Mouse (Mus musculus): Measurements from ENCODE around the gene Otud7b. TPM values are rescaled to one million over a fixed set of nuclear protein-coding genes. Genes with fewer than 3 reads are reported as not detected.
A peak's percentile ranks its signal among the peaks of the same experiment; 100 is the strongest.

Gene Otud7b
- polyA plus RNA-seq, 1 experiment: 11.6 TPM

GRCm38 (mm10) chr3:96091966-96092365 is 12.4 kb upstream of the Otud7b start:
- Histone ChIP-seq H3K4me3 (ENCODE audit: control insufficient read depth, insufficient read depth, low read length) (no peak overlapping the region), H3K27ac (ENCODE audit: control insufficient read depth, insufficient read depth, low read length) (no peak overlapping the region), H3K27me3 (ENCODE audit: control insufficient read depth, insufficient read depth, low read length) (no peaks in the 10 kb centered on the region), H3K36me3 (ENCODE audit: control insufficient read depth, insufficient read depth, low read length) (no peaks in the 10 kb centered on the region), H3K4me1 (replicated peaks; ENCODE audit: control insufficient read depth, insufficient read depth, low read length) (no peaks in the 10 kb centered on the region)
- no peak for DNase-seq
- 93% methylated on average over 6 of the region's 6 CpGs for WGBS
- TF ChIP-seq POLR2A (IDR thresholded peaks at IDR 0.05; ENCODE audit: control insufficient read depth, extremely low read depth, insufficient read depth, low read length, poor library complexity): no peak
- no peak for TF ChIP-seq CTCF (IDR thresholded peaks at IDR 0.05; ENCODE audit: borderline replicate concordance, control insufficient read depth, extremely low read depth, insufficient read depth, low read length, poor library complexity)

- no peaks in the 10 kb centered on the region for H3K36me3 ChIP-seq (ENCODE audit: control insufficient read depth, insufficient read depth, low read length)
- no peak for TF ChIP-seq CTCF (IDR thresholded peaks at IDR 0.05; ENCODE audit: borderline replicate concordance, control insufficient read depth, extremely low read depth, insufficient read depth, low read length, poor library complexity)
- TF ChIP-seq POLR2A (IDR thresholded peaks at IDR 0.05; ENCODE audit: control insufficient read depth, extremely low read depth, insufficient read depth, low read length, poor library complexity): no peak
These were observed 10.8 kb upstream of the Otud7b start for GRCm38 (mm10) chr3:96093509-96093908.

GRCm38 (mm10) chr3:96094203-96094602 is 10.1 kb upstream of the Otud7b start:
- H3K4me3 ChIP-seq (ENCODE audit: control insufficient read depth, insufficient read depth, low read length): no peak overlapping the region
- peaks cover 2% of the 10 kb centered on the region; the same call in 1 of the 2 replicates for H3K4me1 ChIP-seq (replicated peaks; ENCODE audit: control insufficient read depth, insufficient read depth, low read length)
- no peak for DNase-seq
- no peak for TF ChIP-seq POLR2A (IDR thresholded peaks at IDR 0.05; ENCODE audit: control insufficient read depth, extremely low read depth, insufficient read depth, low read length, poor library complexity)
- no peak for TF ChIP-seq CTCF (IDR thresholded peaks at IDR 0.05; ENCODE audit: borderline replicate concordance, control insufficient read depth, extremely low read depth, insufficient read depth, low read length, poor library complexity)
- H3K27me3 ChIP-seq (ENCODE audit: control insufficient read depth, insufficient read depth, low read length): no peaks in the 10 kb centered on the region
- H3K27ac ChIP-seq (ENCODE audit: control insufficient read depth, insufficient read depth, low read length): no peak overlapping the region
- 91% methylated on average over 13 of the region's 13 CpGs for WGBS
- no peaks in the 10 kb centered on the region for H3K36me3 ChIP-seq (ENCODE audit: control insufficient read depth, insufficient read depth, low read length)

More at GRCm38 (mm10) chr3:96093509-96093908, 10.8 kb upstream of the Otud7b start:
- WGBS: 89% methylated on average over 13 of the region's 13 CpGs
- Histone ChIP-seq H3K4me1 (replicated peaks; ENCODE audit: control insufficient read depth, insufficient read depth, low read length) (peaks cover 2% of the 10 kb centered on the region; the same call in 1 of the 2 replicates), H3K4me3 (ENCODE audit: control insufficient read depth, insufficient read depth, low read length) (no peak overlapping the region), H3K27me3 (ENCODE audit: control insufficient read depth, insufficient read depth, low read length) (no peaks in the 10 kb centered on the region), H3K27ac (ENCODE audit: control insufficient read depth, insufficient read depth, low read length) (no peak overlapping the region)
- no peak for DNase-seq

- Histone ChIP-seq H3K27ac (ENCODE audit: control insufficient read depth, insufficient read depth, low read length) (no peak overlapping the region), H3K4me1 (replicated peaks; ENCODE audit: control insufficient read depth, insufficient read depth, low read length) (peaks cover 6% of the 10 kb centered on the region), H3K36me3 (ENCODE audit: control insufficient read depth, insufficient read depth, low read length) (no peaks in the 10 kb centered on the region), H3K4me3 (ENCODE audit: control insufficient read depth, insufficient read depth, low read length) (no peak overlapping the region), H3K27me3 (ENCODE audit: control insufficient read depth, insufficient read depth, low read length) (no peaks in the 10 kb centered on the region)
- DNase-seq: no peak
- TF ChIP-seq POLR2A (IDR thresholded peaks at IDR 0.05; ENCODE audit: control insufficient read depth, extremely low read depth, insufficient read depth, low read length, poor library complexity) (no peak), CTCF (IDR thresholded peaks at IDR 0.05; ENCODE audit: borderline replicate concordance, control insufficient read depth, extremely low read depth, insufficient read depth, low read length, poor library complexity) (no peak)
- WGBS: 59% methylated on average over 4 of the region's 4 CpGs
These were observed 6.2 kb upstream of the Otud7b start for GRCm38 (mm10) chr3:96098168-96098567.

- H3K4me3 ChIP-seq (ENCODE audit: control insufficient read depth, insufficient read depth, low read length): no peak overlapping the region
- no peak overlapping the region for H3K27ac ChIP-seq (ENCODE audit: control insufficient read depth, insufficient read depth, low read length)
- H3K36me3 ChIP-seq (ENCODE audit: control insufficient read depth, insufficient read depth, low read length): no peaks in the 10 kb centered on the region
- H3K4me1 ChIP-seq (replicated peaks; ENCODE audit: control insufficient read depth, insufficient read depth, low read length): peaks cover 6% of the 10 kb centered on the region
- DNase-seq: no peak
- no peak for TF ChIP-seq POLR2A (IDR thresholded peaks at IDR 0.05; ENCODE audit: control insufficient read depth, extremely low read depth, insufficient read depth, low read length, poor library complexity)
- no peak for TF ChIP-seq CTCF (IDR thresholded peaks at IDR 0.05; ENCODE audit: borderline replicate concordance, control insufficient read depth, extremely low read depth, insufficient read depth, low read length, poor library complexity)
- no peaks in the 10 kb centered on the region for H3K27me3 ChIP-seq (ENCODE audit: control insufficient read depth, insufficient read depth, low read length)
- WGBS: 69% methylated on average over 7 of the region's 7 CpGs
These were observed 5.6 kb upstream of the Otud7b start for GRCm38 (mm10) chr3:96098616-96099267.

GRCm38 (mm10) chr3:96102100-96102872 is 2.0 kb upstream of the Otud7b start:
- peaks cover 16% of the 10 kb centered on the region for H3K4me1 ChIP-seq (replicated peaks; ENCODE audit: control insufficient read depth, insufficient read depth, low read length)
- no peak for TF ChIP-seq POLR2A (IDR thresholded peaks at IDR 0.05; ENCODE audit: control insufficient read depth, extremely low read depth, insufficient read depth, low read length, poor library complexity)
- TF ChIP-seq CTCF (IDR thresholded peaks at IDR 0.05; ENCODE audit: borderline replicate concordance, control insufficient read depth, extremely low read depth, insufficient read depth, low read length, poor library complexity): no peak
- H3K27me3 ChIP-seq (ENCODE audit: control insufficient read depth, insufficient read depth, low read length): no peaks in the 10 kb centered on the region
- 43% methylated on average over 14 of the region's 14 CpGs for WGBS
- H3K4me3 ChIP-seq (ENCODE audit: control insufficient read depth, insufficient read depth, low read length): no peak overlapping the region
- H3K27ac ChIP-seq (ENCODE audit: control insufficient read depth, insufficient read depth, low read length): no peak overlapping the region
- peak; percentile 76 for DNase-seq
- H3K36me3 ChIP-seq (ENCODE audit: control insufficient read depth, insufficient read depth, low read length): no peaks in the 10 kb centered on the region

Data from thymus, adult 2 months (tissue).